Mouse (Mus musculus) neural tube, embryonic 11.5 days (tissue): ENCODE measurements around the gene Ncam1. TPM values are rescaled to one million over a fixed set of nuclear protein-coding genes. Genes with fewer than 3 reads are reported as not detected.

Source experiments
- ATAC-seq: fragments of 200-750 bp; cut with Nextera tagmentation; 2 replicates; pipeline ENCODE4 v1.8.0; 2017; ENCODE audit warnings: moderate number of reproducible peaks, mild to moderate bottlenecking, moderate TSS enrichment, moderate library complexity; ENCODE audit not compliant: insufficient read depth, low FRiP score, low TSS enrichment
- DNase-seq: peaks from one replicate; pipeline ENCODE4 v3.0.0-alpha.2; 2015; ENCODE audit warnings: low spot score
- H3K27ac ChIP-seq: fragments of 300-500 bp; sonication (generic); 2 replicates; pipeline ENCODE4 v1.5.1; 2014; ENCODE audit warnings: low read depth, mild to moderate bottlenecking, low read length
- H3K27me3 ChIP-seq: fragments of 300-500 bp; sonication (generic); 2 replicates; pipeline ENCODE4 v1.6.1; 2014; ENCODE audit warnings: mild to moderate bottlenecking, low read length, mixed read lengths; ENCODE audit not compliant: control insufficient read depth, insufficient read depth
- H3K36me3 ChIP-seq: fragments of 300-500 bp; sonication (generic); 2 replicates; pipeline ENCODE4 v1.6.1; 2014; ENCODE audit warnings: mild to moderate bottlenecking, low read length, moderate library complexity, mixed read lengths; ENCODE audit not compliant: control insufficient read depth, insufficient read depth
- H3K4me1 ChIP-seq: fragments of 300-500 bp; sonication (generic); 2 replicates; pipeline ENCODE4 v1.6.1; 2014; ENCODE audit warnings: low read length, mixed read lengths; ENCODE audit not compliant: control insufficient read depth, insufficient read depth
- H3K4me2 ChIP-seq: fragments of 300-500 bp; sonication (generic); 2 replicates; pipeline ENCODE4 v1.6.1; 2014; ENCODE audit warnings: low read depth, mild to moderate bottlenecking, moderate library complexity
- H3K4me3 ChIP-seq: fragments of 300-500 bp; sonication (generic); 2 replicates; pipeline ENCODE4 v1.5.1; 2014; ENCODE audit warnings: low read depth, low read length
- H3K9ac ChIP-seq: fragments of 300-500 bp; sonication (generic); 2 replicates; pipeline ENCODE4 v1.6.1; 2014; ENCODE audit warnings: mild to moderate bottlenecking, low read length
- H3K9me3 ChIP-seq: fragments of 300-500 bp; sonication (generic); 2 replicates; pipeline ENCODE4 v1.6.1; 2016; ENCODE audit warnings: low read length; ENCODE audit not compliant: control insufficient read depth
- WGBS: fragments of 180-500 bp; shearing (Covaris S2); extraction: QIAGEN DNeasy Blood & Tissue Kit; methylation state at CpG from one replicate; pipeline ENCODE4 v1.1.7; 2014; 5-methylcytosine and 5-hydroxymethylcytosine counted together
- polyA plus RNA-seq: library from polyadenylated mRNA; unstranded; fragments of >200 nt; fragmentation: Nextera tagmentation; extraction: Ambion mirVana; gene quantifications from 2 replicates; pipeline ENCODE4 v1.2.1, GENCODE M21; 2014

Ncam1 gene
- polyA plus RNA-seq, 1 experiment from 2014 or later, result 193 TPM

DNA sequence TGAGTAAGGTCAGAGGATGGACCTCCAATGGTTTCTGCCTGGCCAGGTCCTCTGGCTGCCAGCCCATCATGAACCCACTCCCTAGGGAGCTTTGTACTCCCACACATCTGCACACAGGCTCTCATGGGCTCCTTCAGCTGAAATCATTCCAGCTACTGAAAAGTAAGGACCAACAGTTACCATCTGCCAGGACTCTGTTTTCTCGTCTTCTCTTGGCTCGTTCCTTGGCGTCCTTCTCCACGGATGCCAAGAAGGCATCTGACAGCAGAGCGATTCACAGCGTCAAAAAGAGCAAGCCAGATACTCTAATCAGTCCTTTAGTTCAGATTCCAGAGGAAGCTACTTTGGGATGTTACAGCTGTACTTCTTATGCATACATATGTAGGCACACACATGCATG is 327.8 kb downstream of the Ncam1 start:
- Histone ChIP-seq H3K9me3 (no peaks in the 10 kb centered on the region), H3K4me3 (no peak overlapping the region), H3K27me3 (no peaks in the 10 kb centered on the region), H3K4me1 (no peaks in the 10 kb centered on the region), H3K27ac (no peak overlapping the region), H3K36me3 (no peaks in the 10 kb centered on the region), H3K9ac (no peak overlapping the region), H3K4me2 (no peak overlapping the region)
- no peak for DNase-seq
- 94% methylated on average over 6 of the region's 6 CpGs for WGBS
- no peak for ATAC-seq

DNA sequence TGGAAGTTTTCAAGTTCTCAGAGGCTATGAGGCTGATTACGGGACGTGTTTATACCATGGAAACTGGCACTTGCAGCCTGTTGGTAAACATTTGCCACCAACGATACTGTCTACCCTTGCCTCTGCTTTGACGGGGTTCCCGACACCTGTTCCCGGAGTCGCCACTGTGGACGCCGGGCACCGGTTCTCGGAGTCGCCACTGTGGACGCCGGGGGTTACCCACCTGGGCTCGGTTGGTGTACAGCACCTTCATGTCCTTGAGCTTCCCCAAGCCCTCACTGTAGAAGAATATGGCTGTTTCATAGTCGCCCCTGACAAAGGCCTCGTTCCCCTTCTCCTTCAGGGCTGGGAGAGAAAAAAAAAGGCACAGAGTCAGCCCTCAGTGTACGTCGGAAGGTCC is 328.7 kb downstream of the Ncam1 start:
- no peaks in the 10 kb centered on the region for H3K27me3 ChIP-seq
- no peak for DNase-seq
- H3K4me2 ChIP-seq, result no peak overlapping the region
- no peak for ATAC-seq
- H3K27ac ChIP-seq, result no peak overlapping the region
- H3K4me3 ChIP-seq, result no peak overlapping the region
- no peak overlapping the region for H3K9ac ChIP-seq
- no peaks in the 10 kb centered on the region for H3K4me1 ChIP-seq
- WGBS, result 96% methylated on average over 19 of the region's 19 CpGs
- H3K36me3 ChIP-seq, result no peaks in the 10 kb centered on the region
- H3K9me3 ChIP-seq, result no peaks in the 10 kb centered on the region

DNA sequence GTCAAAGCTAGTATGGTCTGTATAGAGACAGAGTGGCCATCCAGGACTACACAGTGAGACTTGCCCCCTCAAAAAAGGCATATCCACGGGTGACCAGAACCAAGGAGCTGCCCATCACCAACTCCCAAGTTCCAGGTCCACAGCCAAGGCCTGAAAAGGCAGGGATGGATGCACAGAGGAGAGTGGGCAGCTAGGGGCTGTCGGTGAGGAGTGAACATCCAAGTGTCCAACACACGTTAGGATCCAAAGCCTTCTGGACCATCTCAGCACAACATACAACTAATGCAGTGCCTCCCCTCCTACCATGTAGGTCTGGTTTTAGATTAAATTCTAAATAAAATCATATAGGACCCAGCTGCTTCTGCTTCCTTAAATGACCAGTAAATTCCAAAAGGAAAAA is 342.6 kb downstream of the Ncam1 start:
- Histone ChIP-seq H3K4me1 (no peaks in the 10 kb centered on the region), H3K27me3 (no peaks in the 10 kb centered on the region), H3K4me2 (no peak overlapping the region), H3K27ac (no peak overlapping the region), H3K9me3 (no peaks in the 10 kb centered on the region), H3K4me3 (no peak overlapping the region), H3K9ac (no peak overlapping the region), H3K36me3 (no peaks in the 10 kb centered on the region)
- DNase-seq, result no peak
- 90% methylated on average over 3 of the region's 3 CpGs for WGBS
- ATAC-seq, result no peak

DNA sequence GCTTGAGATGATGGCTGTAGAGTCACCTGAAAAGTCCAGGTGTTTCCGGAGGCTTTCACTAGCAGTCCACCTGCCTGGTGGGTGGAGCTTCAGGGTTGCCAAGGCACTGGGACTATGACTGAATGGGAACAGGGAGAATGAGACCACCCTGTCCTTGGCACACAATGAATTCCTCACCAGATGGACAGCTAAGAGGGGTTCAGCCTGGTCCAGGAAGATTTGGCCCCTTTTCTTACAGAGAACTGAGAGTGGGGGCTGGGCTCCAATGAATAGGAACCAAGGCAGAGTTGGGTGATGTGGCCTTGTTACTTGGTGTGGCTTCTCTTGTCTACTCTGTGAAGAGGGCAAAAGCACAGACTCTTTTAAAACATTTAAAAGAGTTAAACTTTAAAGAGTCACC is 346.3 kb downstream of the Ncam1 start:
- no peaks in the 10 kb centered on the region for H3K4me1 ChIP-seq
- DNase-seq, result no peak
- H3K27me3 ChIP-seq, result no peaks in the 10 kb centered on the region
- no peak overlapping the region for H3K9ac ChIP-seq
- H3K4me2 ChIP-seq, result no peak overlapping the region
- H3K9me3 ChIP-seq, result no peaks in the 10 kb centered on the region
- WGBS, result 88% methylated on average over 1 of the region's 1 CpGs
- no peaks in the 10 kb centered on the region for H3K36me3 ChIP-seq
- H3K27ac ChIP-seq, result no peak overlapping the region
- ATAC-seq, result no peak
- no peak overlapping the region for H3K4me3 ChIP-seq
